Mouse (Mus musculus): ENCODE data around the gene Myh14.

DNA sequence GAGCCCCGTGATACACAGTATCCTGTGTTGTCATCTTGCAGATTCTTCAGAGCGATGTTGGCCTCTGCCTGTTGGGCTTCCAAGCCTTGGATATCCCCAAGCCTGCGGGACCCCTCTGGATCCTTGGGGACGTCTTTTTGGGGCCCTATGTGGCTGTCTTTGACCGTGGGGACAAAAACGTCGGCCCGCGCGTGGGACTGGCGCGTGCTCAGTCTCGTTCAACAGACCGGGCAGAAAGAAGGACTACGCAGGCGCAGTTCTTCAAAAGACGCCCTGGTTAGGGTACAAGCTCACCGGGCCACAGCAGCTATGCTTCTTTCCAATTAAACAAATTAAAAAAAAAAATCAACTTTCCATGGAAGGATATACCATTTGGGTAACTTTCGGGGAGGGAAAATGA, 84.1 kb downstream of the Myh14 start:
- TF ChIP-seq CTCF (IDR thresholded peaks at IDR 0.05; ENCODE audit: low read depth) (no peak), EP300 (optimal IDR thresholded peaks at IDR 0.05) (no peak)
